Mouse (Mus musculus) left cerebral cortex, postnatal 10 days (tissue): Measurements from ENCODE around the gene Hcfc2. TPM values are rescaled to one million over a fixed set of nuclear protein-coding genes. Genes with fewer than 3 reads are reported as not detected.
A peak's percentile ranks its signal among the peaks of the same experiment; 100 is the strongest.

Experiments used
- DNase-seq, 2 experiments: peaks; one replicate each; pipeline ENCODE4 v3.0.0; 2021 to 2022; ENCODE audit warnings: low spot score in 2 of 2, mixed read lengths in 1 of 2; ENCODE audit errors: extremely low spot score in 1 of 2
- intact Hi-C: fragments of 180-260 bp; cut with DNase I; formaldehyde crosslinking; loops from one replicate; pipeline ENCODE4 v1.15.1; 2025
- total RNA-seq, 2 experiments: library from RNA; stranded (reverse); gene quantifications; 2 replicates each; pipeline ENCODE4 v1.2.3; 2021

Hcfc2 gene
- total RNA-seq, result 10 to 100 TPM; 28.1 to 29.7 TPM

- no peak for DNase-seq
- intact Hi-C loops, result no loop called here
Observed at GRCm38 (mm10) chr10:82695956-82696355, at the start of gene Hcfc2. Gene Hcfc2, plus strand, starts transcription at chr10:82696160.

DNA sequence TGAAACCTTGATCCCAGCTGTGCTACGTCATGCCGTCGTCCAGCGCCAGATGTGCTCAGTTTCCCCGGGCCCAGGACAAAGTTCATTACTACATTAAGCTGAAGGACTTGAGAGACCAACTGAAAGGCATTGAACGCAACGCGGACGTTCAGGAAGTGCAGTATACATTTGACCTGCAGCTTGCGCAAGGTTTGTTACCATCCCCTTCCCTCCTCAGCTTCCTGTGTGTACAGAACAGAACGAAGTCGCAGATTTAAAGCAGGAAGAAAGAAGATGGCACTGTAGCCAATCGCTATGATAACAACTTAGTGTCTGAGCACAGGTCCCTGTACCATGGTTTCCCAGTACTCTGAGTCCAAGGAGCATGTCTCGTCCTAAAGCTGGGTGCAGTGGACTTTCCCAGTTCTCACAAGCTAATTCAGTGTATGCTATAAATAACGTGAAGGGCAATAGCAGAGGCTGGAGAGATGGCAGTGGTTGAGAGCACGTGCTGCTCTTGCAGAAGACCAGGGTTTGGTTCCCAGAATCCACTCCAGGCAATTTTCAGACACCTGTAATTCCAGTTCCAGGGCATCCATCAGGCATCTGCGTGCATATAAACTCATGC, 48.7 kb upstream of the Hcfc2 start:
- intact Hi-C loops, result no loop called here

DNA sequence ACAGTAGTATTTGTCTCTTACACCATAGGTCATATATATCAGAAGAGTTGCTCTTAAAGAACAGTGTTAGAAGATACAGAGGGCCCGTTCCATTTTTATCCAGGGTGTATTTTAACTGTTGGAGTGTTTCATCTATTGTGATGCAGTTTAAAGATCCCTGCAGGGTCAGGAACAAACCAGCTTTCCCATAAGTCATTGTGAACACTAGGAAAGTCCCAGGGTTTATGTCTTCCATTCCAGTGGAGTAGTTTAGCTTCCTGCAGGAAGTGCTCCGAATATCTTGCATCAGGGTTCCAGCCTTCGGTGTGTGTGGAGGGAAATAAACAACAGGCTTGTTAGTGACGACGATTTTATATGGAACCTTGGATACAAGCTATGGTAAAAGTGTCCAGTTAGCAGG, 44.7 kb upstream of the Hcfc2 start:
- DNase-seq, result no peak
- intact Hi-C loops, result no loop called here

More for the DNA sequence above, 48.7 kb upstream of the Hcfc2 start:
- DNase-seq, result no peak

- no peak for DNase-seq
- intact Hi-C loops, result no loop called here
Observed at GRCm38 (mm10) chr10:82652625-82653024, 43.3 kb upstream of the Hcfc2 start.

- no peak for DNase-seq
- intact Hi-C loops, result no loop called here
Observed at GRCm38 (mm10) chr10:82654581-82654980, 41.4 kb upstream of the Hcfc2 start.

DNA sequence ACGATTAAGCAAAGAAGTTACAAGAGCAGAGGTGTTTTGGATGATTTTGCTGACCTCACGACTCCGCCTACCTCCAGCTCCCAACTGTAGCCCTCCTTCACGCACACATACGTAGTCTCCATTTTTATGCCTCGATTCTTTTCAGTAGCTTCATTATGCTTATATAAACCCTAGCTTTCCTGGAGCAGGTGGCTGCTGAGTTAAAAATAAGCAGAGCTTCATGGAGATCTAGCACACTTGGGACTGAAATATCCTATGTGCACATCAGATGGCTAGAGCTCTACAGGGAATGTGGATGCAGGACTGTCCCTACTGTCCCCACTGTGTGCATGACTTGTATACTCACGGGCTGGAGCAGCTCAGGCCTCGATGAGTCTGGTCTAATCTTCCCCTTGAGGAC, 34.1 kb upstream of the Hcfc2 start:
- intact Hi-C loops, result no loop called here
- peak in 1 of 2 experiments; percentile 54 for DNase-seq

GRCm38 (mm10) chr10:82662267-82662990, 33.5 kb upstream of the Hcfc2 start:
- intact Hi-C loops, result no loop called here
- DNase-seq, result peak in 1 of 2 experiments; percentile 37

DNA sequence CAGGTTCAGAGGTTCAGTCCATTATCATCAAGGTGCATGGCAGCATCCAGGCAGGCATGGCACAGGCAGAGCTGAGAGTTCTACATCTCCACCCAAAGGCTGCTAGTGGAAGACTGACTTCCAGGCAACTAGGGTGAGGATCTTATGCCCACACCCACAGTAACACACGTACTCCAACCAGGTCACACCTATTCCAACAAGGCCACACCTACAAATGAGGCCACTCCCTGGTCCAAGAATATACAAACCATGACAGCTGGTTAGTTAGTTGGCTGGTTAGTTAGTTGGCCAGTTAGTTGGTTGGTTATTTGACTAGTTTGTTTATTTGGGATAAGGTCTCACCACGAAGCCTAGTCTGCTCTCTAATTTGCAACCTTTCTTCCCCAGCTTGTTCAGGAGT, 32.7 kb upstream of the Hcfc2 start:
- DNase-seq, result no peak
- intact Hi-C loops, result no loop called here

DNA sequence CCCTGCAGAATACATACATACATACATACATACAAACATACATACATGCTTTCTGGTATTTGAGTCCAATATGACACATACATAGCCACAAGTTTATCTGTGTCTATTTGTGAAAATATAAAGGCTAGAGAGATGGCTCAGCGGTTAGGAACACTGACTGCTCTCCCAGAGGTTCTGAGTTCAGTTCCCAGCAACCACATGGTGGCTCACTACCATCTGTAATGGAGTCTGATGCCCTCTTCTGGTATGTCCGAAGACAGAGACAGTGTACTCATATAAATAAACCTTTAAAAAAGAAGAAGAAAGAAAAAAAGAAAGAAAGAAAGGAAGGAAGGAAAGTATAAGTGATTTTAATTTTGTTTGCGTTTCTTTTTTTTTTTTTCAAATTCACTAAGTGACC, 30.0 kb upstream of the Hcfc2 start:
- intact Hi-C loops, result no loop called here

DNA sequence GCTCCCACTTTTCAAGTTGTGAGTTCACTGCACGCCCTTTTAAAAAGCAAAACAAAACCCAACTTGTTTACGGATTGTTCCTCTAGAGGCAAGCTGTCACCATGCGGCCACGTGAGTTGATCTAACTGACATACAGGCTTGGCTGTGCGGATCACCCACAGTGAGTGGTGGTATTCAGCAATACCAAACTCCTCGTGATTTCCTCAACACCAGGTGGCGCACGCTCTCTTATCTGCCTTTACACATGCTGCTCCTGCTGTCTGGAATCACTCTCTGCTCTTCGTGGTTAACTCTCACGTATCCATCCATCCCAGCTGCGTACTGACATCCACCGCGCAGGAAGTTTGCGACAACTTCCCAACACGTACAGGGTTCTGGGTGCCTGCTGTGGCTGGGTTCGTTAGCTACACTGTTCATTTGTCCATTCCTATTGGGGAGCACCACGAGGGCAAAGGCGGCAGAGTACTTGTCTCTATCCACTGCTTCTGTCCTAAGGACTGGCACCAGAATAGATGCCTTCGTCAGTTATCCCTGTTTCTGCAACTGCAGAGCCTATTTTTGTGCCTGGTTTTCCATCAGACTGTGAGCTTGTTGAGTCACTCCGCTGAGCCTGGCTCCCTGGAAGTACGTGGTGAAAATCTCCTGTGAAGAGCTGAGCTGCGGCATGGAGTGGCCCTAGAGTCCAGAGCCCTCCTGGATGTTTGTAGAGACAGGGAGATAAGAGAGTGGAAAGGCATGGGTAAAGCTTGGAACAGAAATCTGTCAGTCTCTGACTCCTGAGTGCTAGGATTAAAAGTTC, 29.3 kb upstream of the Hcfc2 start:
- intact Hi-C loops, result no loop called here

More for the DNA sequence above, 30.0 kb upstream of the Hcfc2 start:
- DNase-seq, result no peak

GRCm38 (mm10) chr10:82670205-82670604, 25.8 kb upstream of the Hcfc2 start:
- no peak for DNase-seq
- intact Hi-C loops, result no loop called here

More for the DNA sequence above, 29.3 kb upstream of the Hcfc2 start:
- peak; percentile 89 to 91 for DNase-seq

- intact Hi-C loops, result no loop called here
- DNase-seq, result no peak
Observed at GRCm38 (mm10) chr10:82676949-82677348, 19.0 kb upstream of the Hcfc2 start.

DNA sequence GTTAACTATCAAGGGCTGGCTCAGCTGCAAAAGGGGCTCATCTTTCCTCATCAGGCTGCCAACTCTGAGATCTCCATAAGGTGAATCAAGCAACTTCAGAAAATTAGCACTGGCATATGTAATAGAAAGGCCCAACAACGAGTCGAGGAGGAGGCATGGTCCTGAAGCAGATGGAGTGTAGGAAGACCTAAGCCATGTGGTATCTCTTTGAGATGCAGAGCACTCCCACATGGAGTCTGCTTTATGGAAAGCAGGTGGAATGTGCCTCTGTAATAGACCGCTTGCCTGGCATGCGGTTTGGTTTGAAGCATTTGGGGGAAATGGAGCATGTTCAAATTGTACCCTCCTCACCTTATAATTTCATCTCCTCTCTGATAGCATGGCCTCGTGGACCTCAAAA, 15.2 kb upstream of the Hcfc2 start:
- intact Hi-C loops, result no loop called here
- DNase-seq, result peak in 1 of 2 experiments; percentile 56

GRCm38 (mm10) chr10:82681639-82682038, 14.3 kb upstream of the Hcfc2 start:
- DNase-seq, result no peak
- intact Hi-C loops, result no loop called here

DNA sequence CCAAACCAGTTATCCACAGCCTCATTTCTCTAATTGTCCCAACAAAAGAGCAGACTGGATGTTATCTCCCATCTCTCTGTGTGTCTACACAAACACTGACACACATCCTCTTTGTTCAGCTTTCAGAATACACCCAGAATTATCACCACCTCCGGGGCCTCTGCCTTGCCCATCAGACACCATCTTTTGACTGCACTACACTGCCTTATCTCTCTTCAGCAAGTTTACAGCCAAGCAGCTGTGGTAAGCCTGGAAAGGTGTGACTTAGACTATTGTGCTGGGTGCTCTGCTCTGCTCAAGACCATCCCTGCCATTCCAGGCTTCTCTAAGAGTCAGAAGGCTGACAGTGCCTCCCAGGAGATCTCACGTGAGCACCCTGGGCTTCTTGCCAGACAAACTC, 10.5 kb upstream of the Hcfc2 start:
- DNase-seq, result no peak
- intact Hi-C loops, result no loop called here

- intact Hi-C loops, result no loop called here
- no peak for DNase-seq
Observed at GRCm38 (mm10) chr10:82689681-82690211, 6.2 kb upstream of the Hcfc2 start.

- intact Hi-C loops, result no loop called here
- peak in 1 of 2 experiments; percentile 61 for DNase-seq
Observed at GRCm38 (mm10) chr10:82690494-82690893, 5.5 kb upstream of the Hcfc2 start, which contains the start of gene Glt8d2. Gene Glt8d2, minus strand, starts transcription at chr10:82690650.

DNA sequence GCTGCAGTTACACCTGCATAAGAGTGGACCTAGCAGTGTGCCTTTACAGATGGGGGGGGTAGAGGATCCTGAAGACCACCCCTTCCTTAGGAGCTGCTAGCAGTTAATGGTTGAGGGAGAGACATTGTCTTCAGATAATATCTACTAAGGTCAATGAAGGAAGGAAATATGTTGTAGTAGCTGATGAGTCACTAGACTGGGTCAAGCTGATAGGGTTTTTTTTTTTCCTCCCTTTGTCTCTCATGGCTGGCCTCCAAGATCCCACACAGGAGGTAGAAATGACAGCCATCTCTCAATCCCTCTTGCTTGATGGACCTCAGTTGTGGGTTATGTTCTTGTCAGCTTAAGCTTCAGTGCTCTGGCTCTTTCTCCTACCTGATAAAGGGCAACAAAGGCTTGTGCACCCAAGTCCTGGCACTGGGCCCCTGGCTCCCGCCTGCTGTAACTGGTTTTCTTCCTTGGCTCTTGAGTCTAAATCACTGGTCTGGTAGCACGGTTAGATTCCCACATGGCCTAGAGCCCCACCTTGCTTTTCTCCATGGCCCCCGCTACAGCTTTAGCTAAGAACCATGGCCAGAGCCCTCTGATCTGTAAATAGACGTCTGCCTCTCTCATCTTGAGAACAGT, 606 bp downstream of the Hcfc2 start:
- DNase-seq, result no peak
- intact Hi-C loops, result no loop called here

GRCm38 (mm10) chr10:82697305-82697898, 1.4 kb downstream of the Hcfc2 start:
- intact Hi-C loops, result no loop called here
- DNase-seq, result no peak
